Mouse (Mus musculus): ENCODE measurements around the gene Lrrc71.

DNA sequence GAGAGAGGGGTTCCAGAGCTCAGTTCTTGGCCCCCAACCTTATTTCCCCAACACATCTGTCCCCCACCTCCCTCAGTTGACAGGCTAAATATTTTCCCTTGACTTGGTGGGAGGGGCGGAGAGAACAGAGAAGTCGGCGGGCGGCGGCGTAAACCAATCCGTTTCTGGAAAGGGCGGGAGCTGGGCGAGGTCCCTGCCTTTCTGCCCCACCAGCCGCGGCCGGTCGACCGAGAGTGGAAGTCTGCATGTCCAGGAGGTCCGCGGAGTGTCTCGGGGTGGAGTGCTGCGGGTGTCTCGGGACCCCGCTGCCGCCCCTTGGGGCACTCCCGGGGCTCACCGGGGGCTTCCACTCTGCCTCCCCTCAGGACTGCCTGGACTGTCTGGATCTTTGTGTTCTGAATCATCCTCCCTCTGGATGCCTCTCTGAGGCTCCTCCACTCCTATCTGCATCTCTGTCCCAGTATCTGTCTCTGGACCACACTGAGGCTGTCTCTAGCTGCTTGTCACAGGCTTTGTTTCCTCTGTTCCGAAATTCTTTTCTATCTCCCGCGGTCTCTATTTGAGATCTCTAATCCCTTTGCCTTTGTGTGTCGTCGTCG lies 48.4 kb upstream of the Lrrc71 start, which contains the start of gene Insrr:
- TF ChIP-seq CTCF (IDR thresholded peaks at IDR 0.05; ENCODE audit: low read depth) (no peak), EP300 (IDR thresholded peaks at IDR 0.05; ENCODE audit: low read depth) (no peak)
